ENCODE assay signal across 8 mouse cellular contexts in the genomic region with DNA sequence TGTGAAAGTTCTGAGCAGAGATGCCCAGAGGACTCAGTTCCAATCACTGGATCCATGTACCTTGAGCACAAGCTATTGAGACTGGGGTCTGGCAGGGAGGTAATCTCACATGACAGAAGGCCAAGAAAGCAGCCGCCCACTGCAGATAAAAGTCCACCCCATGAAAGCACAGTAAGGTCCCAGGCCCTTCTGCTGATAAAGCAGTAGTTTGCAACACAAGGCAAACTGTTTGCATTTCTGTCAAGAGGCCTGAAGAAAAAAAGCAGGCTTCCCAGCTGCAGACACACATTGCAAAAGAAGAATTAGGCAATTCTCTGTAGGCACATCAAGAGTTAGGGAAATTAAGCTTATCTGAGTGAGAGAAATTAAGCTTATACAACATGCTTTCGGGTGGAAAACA. TPM values are rescaled to one million over a fixed set of nuclear protein-coding genes. Genes with fewer than 3 reads are reported as not detected.
DNase-seq lines count a peak whose midpoint lies in the region; ATAC-seq lines count a peak whose summit lies in the region.

No protein-coding gene starts in this region.

- H3K27me3 ChIP-seq in hindbrain, embryonic 10.5 days (ENCODE audit: insufficient read depth, poor library complexity, severe bottlenecking): no peaks in the 10 kb centered on the region
- H3K27me3 ChIP-seq in hindbrain, embryonic 11.5 days (ENCODE audit: control insufficient read depth, insufficient read depth, low read length): no peaks in the 10 kb centered on the region

- ATAC-seq in hindbrain, embryonic 11.5 days (ENCODE audit: low FRiP score): no peak
- ATAC-seq in erythroid progenitor cell, adult 5-6 weeks (replicated peaks; ENCODE audit: low FRiP score, poor library complexity, severe bottlenecking): peak; percentile 76
- no peak for ATAC-seq in inflammation-experienced regulatory T-cells, adult 6 months

- H3K4me1 ChIP-seq in hindbrain, embryonic 10.5 days (replicated peaks): peaks cover 36% of the 10 kb centered on the region
- H3K4me1 ChIP-seq in hindbrain, embryonic 11.5 days (replicated peaks; ENCODE audit: control insufficient read depth, insufficient read depth, low read length): no peaks in the 10 kb centered on the region

- H3K4me2 ChIP-seq in hindbrain, embryonic 11.5 days (replicated peaks; ENCODE audit: low read depth, low read length): no peak overlapping the region

- DNase-seq in hindbrain, embryonic 10.5 days (ENCODE audit: low spot score): no peak
- DNase-seq in hindbrain, embryonic 11.5 days (ENCODE audit: low spot score): no peak
- peak; percentile 29 for DNase-seq in ZHBTc4 (ENCODE audit: low read depth, low spot score)
- DNase-seq in cerebellum, postnatal 25 days: no peak
- no peak for DNase-seq in adrenal gland, postnatal 14 days

- no peak overlapping the region for H3K4me3 ChIP-seq in hindbrain, embryonic 10.5 days
- H3K4me3 ChIP-seq in hindbrain, embryonic 11.5 days (ENCODE audit: low read depth, low read length): no peak overlapping the region
- no peak overlapping the region for H3K4me3 ChIP-seq in macrophage (ENCODE audit: inconsistent target)

- H3K9ac ChIP-seq in hindbrain, embryonic 11.5 days (ENCODE audit: low read depth, low read length): no peak overlapping the region

- peaks cover 53% of the 10 kb centered on the region for H3K36me3 ChIP-seq in hindbrain, embryonic 10.5 days
- H3K36me3 ChIP-seq in hindbrain, embryonic 11.5 days (ENCODE audit: control insufficient read depth, insufficient read depth, low read length): no peaks in the 10 kb centered on the region; the same call in 1 of the 2 replicates
- peaks cover 6% of the 10 kb centered on the region; the same call in 1 of the 2 replicates for H3K36me3 ChIP-seq in macrophage (ENCODE audit: inconsistent target)

- WGBS in hindbrain, embryonic 10.5 days: 62% methylated on average over 2 of the region's 2 CpGs
- 64% methylated on average over 2 of the region's 2 CpGs for WGBS in hindbrain, embryonic 11.5 days
- 45% methylated on average over 2 of the region's 2 CpGs for WGBS in macrophage (ENCODE audit: missing documents)

- H3K79me2 ChIP-seq in macrophage (ENCODE audit: inconsistent target): no peaks in the 10 kb centered on the region; the same call in 1 of the 2 replicates

- peak overlapping the region; percentile 50; the same call in 1 of the 2 replicates for H3K27ac ChIP-seq in hindbrain, embryonic 10.5 days
- H3K27ac ChIP-seq in hindbrain, embryonic 11.5 days (ENCODE audit: low read depth, low read length): no peak overlapping the region
- peak overlapping the region; percentile 91 for H3K27ac ChIP-seq in macrophage

- no peaks in the 10 kb centered on the region for H3K9me3 ChIP-seq in hindbrain, embryonic 10.5 days
- H3K9me3 ChIP-seq in hindbrain, embryonic 11.5 days (ENCODE audit: control insufficient read depth, low read length): no peaks in the 10 kb centered on the region

RNA-seq across cellular contexts. Expression of a gene that starts 54.6 kb away (rescaled TPM):
- 44.2 and 44.3 TPM in 2 replicates for polyA plus RNA-seq in hindbrain, embryonic 10.5 days (2016; fragmentation: Nextera tagmentation; extraction: Ambion mirVana)
- 31.1 and 49.5 TPM in 2 replicates for polyA plus RNA-seq in hindbrain, embryonic 11.5 days (2014; fragmentation: Nextera tagmentation; extraction: Ambion mirVana)
- 31.0 and 33.1 TPM in 2 replicates for total RNA-seq in erythroid progenitor cell, adult 5-6 weeks (2015; ENCODE audit: low replicate concordance)
- 31.1 and 45.7 TPM in 2 replicates for total RNA-seq in erythroid progenitor cell, adult 5-6 weeks (2017; ENCODE audit: low replicate concordance)
- total RNA-seq in macrophage (2018; cell fraction: chromatin; rRNA removed): 100 to 1,000 TPM in 24 of 26 experiments, 10 to 100 TPM in 2; 79.4 to 197 (median 156) TPM
- total RNA-seq in macrophage (2018; cell fraction: cytosol; rRNA removed): 10 to 100 TPM; 16.0 to 36.3 (median 28.3) TPM
- total RNA-seq in macrophage (2018; cell fraction: nucleus; rRNA removed): 100 to 1,000 TPM in 5 of 26 experiments, 10 to 100 TPM in 21; 34.8 to 130 (median 61.0) TPM
- polyA plus RNA-seq in macrophage (2018): 21.4 to 26.2 TPM (median 23.3 TPM) in 3 replicates
- 10 to 100 TPM; 31.4 to 41.7 (median 32.2) TPM for polyA plus RNA-seq in inflammation-experienced regulatory T-cells, adult 6 months (2017; shearing (Covaris generic))
- 39.5 and 44.5 TPM in 2 replicates for total RNA-seq in adrenal gland, postnatal 14 days (2021)
